Mouse (Mus musculus) monocyte, adult 5-6 weeks (primary cell): Measurements from ENCODE around the gene Atg7. TPM values are rescaled to one million over a fixed set of nuclear protein-coding genes. Genes with fewer than 3 reads are reported as not detected.

ENCODE experiments used
- ATAC-seq: fragments of 153-309, 156-312 bp; replicated peaks from 2 replicates; pipeline ENCODE4 v1.8.0; 2017; ENCODE audit warnings: mild to moderate bottlenecking; ENCODE audit not compliant: low TSS enrichment, insufficient number of reproducible peaks, severe bottlenecking, poor library complexity, low FRiP score
- total RNA-seq: library from RNA; stranded (forward); fragments of 200-1000, 200-491, 200-594 nt; gene quantifications from 3 replicates; pipeline ENCODE4 v1.2.3, GENCODE M21; 2017

Gene Atg7
- total RNA-seq, 1 experiment from 2014 or later: 31.0 TPM

- ATAC-seq: no peak
Observed at GRCm38 (mm10) chr6:114803915-114804535, 161.1 kb downstream of the Atg7 start.

DNA sequence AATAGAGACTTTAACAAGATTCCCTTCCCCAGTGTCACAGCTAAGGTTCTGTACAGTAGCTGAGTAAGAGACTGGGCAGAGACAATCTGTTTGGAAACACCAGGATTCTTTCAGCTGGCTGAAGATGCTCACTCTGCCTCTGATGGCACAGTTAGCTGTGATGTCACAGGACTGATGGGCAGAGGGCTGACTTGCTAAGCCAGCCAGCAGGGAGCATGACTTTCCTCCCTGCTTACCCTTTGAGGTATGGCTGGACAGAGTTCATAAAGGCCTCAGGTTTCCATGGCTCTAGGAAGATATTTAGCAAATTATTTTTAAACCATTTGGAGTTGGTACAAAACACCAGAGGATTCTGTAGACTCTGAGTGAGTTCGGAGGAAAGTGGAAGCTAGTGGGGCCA, 162.0 kb downstream of the Atg7 start:
- ATAC-seq: no peak

DNA sequence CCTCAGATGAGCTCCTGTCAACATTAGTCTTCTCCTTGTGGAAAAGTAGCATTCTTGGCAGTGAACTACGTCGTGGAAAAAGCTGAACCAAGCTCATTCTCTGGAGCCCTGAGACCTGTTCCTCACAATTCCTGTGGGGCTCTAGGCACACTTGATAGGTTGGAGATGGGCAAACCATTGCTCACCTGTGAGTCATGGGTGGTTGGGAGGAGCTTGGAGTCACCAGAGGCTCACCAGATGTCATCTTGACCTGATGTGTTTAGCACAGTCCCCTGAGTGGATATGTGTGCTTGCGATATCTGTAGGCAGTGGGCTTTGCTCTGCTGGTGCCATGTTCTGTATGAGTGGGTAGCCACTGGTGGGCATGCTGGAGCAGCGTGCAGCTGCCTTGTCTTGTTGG, 163.0 kb downstream of the Atg7 start:
- ATAC-seq: no peak

- ATAC-seq: no peak
Observed at GRCm38 (mm10) chr6:114807474-114807873, 164.6 kb downstream of the Atg7 start.

- no peak for ATAC-seq
Observed at GRCm38 (mm10) chr6:114808654-114809430, 165.9 kb downstream of the Atg7 start.

GRCm38 (mm10) chr6:114809431-114809811, 166.5 kb downstream of the Atg7 start:
- no peak for ATAC-seq

DNA sequence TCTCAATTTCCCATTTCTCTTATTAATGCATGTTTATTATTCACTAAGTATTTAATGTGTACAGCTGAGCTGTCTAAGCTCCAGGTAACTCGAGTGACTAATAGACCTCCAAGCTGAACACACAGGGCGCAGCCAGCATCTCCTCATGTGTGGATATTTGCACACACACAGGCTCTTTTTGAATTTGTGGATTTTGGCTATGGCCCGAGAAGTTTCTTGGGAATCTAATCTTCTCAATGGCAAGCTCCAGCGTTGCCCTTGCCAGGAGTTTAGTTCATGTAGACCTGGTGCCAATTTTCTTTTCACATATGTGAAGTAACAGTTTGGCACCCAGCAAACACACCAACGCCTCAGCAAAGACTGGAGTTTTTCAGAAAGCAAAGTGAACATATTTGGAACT, 169.4 kb downstream of the Atg7 start:
- ATAC-seq: no peak

- no peak for ATAC-seq
Observed at GRCm38 (mm10) chr6:114812779-114813178, 169.9 kb downstream of the Atg7 start.

- no peak for ATAC-seq
Observed at GRCm38 (mm10) chr6:114814199-114814881, 171.4 kb downstream of the Atg7 start.

- no peak for ATAC-seq
Observed at GRCm38 (mm10) chr6:114814882-114815650, 172.2 kb downstream of the Atg7 start.

DNA sequence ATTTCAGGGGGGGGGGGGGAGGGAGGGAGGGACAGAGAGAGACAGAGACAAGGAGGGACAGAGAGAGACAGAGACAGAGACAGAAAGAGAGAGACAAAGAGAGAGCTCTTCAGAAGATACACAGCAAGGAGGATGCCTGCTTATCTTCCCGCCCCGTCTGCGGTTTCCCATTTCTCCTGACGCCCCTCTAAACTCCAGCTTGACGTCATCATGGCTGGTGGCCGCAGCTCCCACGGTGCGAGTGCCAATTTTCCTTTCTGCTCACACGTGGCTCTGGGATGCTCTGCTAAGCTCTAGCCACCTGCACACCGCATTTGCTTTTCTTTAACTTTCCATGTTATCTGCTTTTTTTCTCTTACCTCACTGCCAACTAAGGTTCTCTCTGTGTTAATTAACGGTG, 175.1 kb downstream of the Atg7 start:
- ATAC-seq: no peak

DNA sequence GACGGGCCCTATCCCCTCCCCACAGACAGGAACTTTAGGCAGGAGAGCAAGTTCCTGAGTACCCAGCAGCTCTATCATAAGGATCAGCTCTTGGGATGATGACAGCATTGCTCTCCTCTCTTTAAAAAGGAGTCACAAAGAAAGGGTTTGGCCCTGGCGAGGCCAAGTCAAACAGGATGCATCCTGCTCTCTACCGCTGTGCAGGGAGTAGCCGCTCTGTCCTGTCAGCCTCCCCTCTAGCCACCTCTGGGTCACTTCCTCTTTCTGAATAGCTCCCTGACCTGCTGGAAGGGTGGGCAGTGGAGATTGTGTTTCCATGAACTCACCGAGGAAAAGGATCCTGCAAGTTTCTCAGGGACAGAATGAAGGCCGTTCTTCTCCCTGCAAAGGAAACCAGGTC, 175.6 kb downstream of the Atg7 start:
- ATAC-seq: no peak

DNA sequence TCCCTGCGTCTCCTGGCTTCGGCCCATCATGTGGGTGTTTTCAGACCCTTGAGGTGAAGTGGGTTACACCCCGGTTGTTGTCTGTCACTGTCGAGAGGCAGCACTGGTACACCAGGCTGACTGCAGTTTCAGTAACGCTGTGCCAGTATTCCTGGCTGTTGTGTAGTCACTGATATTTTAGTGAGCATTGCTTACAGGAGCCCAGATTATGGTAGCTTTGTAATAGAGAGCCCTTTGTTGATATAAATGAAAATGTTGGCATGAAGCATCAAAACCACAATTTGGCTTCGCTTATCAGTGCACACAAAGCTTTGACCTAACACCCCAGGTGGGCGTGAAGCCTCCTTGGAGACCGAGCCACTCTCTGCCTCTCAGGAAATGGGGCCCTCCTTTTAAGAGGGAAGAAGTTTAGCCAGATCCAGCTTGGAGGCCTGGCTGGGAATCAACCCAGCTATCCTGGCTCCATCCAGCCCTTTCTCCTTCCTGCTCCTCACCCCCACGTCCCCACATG, 177.1 kb downstream of the Atg7 start:
- no peak for ATAC-seq

DNA sequence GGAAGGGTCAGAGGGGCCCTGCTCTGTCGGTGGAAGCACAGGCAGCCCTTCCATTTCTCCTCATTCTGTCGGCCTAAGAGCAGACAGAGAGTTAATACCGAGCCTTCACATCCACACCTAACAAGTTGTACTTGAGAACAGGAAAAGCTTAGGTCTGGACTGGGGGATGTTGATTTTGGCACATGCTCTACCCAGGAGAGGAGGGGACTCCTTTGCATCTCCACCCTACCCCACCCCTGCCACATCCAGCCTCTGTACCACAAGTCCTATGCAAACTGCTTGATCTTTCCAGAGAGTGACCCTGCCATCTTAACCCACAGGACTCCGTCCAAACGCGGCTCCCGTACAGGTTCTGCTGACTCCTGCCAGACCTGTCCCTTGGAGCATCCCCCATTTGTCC, 178.7 kb downstream of the Atg7 start:
- no peak for ATAC-seq

DNA sequence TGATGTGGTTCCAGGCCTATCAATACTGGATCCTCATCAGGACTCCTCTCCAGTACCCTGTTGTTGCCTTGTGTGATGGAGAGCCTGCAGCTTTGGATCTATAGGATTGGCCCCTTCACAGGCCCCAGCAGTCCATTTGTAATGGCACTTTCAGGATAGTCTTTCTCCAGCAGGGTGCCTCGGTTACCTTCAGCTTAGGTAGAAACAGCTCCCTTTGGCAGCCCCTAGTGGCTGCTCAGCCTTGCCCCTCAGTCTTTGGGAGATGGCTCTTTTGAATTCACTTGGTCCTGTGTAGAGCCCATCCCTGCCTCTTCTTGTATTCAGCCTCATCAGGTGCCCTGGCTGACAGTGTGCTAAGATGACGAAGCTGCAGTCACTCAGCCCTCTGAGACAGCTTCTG, 184.0 kb downstream of the Atg7 start:
- no peak for ATAC-seq

GRCm38 (mm10) chr6:114829660-114830438, 187.0 kb downstream of the Atg7 start:
- no peak for ATAC-seq

GRCm38 (mm10) chr6:114831807-114832206, 188.9 kb downstream of the Atg7 start:
- ATAC-seq: no peak

DNA sequence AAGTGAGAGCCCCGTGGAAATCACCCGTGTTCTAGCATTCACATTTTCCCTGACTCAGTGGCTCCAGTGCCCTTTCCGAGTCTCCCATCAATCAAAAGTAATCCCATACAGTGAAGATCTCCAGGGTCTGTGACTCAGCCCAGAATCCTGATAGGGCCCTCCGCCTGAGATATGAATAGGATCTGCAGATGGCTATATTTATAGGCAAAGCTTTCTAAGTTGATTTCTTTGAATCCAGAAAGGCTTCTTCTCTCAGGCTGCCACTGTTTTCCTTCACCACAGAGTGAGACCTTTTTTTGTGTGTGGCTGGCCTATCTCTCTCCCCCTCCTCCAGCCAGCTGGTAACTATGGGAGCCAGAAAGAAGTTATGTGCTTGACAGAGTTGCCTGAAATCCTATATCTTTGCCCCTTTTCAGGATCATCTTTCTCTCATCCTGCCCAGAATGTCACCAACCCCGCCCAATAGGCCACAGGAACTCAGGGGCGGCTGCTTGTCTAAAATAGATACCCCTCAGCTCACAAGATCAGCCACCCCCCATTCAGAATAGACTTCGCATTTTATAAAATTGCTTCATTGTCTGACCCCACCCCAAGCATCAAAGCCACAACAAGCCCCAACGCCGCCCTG, 190.3 kb downstream of the Atg7 start:
- no peak for ATAC-seq
